Mouse (Mus musculus) G1E (cell line): ENCODE data around the gene Themis2.

Source experiments
- CTCF ChIP-seq: IDR thresholded peaks from 2 replicates; pipeline ENCODE4 v1.5.1; 2012; ENCODE audit warnings: low read depth, low read length, inconsistent platforms, mixed read lengths
- TAL1 ChIP-seq: conservative IDR thresholded peaks from 2 replicates; pipeline ENCODE4 v1.6.1; 2012; ENCODE audit warnings: low read depth, low read length, inconsistent platforms, mixed read lengths

- TF ChIP-seq CTCF (no peak), TAL1 (no peak)
Observed at GRCm38 (mm10) chr4:132735894-132736293, 60.3 kb downstream of the Themis2 start.
